Comparison of ENCODE assay signal across 9 mouse cellular contexts in the genomic region with DNA sequence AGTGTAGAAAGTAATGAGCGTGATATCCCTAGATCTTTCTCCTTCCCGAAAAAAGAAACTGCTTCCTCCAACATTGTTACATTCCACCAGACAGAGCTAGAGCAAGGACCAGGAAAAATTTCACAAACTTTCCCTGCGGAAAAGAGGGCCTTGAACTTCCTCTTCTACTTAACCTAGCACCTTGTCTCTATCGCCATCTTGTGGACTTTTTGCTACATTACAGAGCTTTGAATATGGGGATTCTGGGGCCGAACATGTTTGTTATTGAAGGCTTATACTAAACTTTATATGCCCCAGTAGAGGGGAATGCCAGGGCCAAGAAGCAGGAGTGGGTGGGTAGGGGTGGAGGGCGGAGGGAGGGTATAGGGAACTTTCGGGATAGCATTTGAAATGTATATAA. TPM values are rescaled to one million over a fixed set of nuclear protein-coding genes. Genes with fewer than 3 reads are reported as not detected.
DNase-seq lines count a peak whose midpoint lies in the region; TF ChIP-seq lines count a peak whose summit lies in the region.
"Had no signal": no experiment of that assay in that cellular context is flagged by ENCODE, and none has a peak within 500 bp of the region (broad histone marks: within the 10 kb centered on the region; RNA-seq: fewer than 3 reads in every experiment).

No protein-coding gene starts in this region.

- intact Hi-C loops in left cerebral cortex, adult 2 months (cut with DNase I) = loop anchor here (1.0 to 10.0 kb wide), 3 partner anchors 183 to 949 kb away; no protein-coding TSS in a partner anchor

- peak; percentile 64 for TF ChIP-seq CTCF in left cerebral cortex, adult 2 months (IDR thresholded peaks at IDR 0.05)

- DNase-seq in adrenal gland, postnatal 14 days = peak; percentile 42
- DNase-seq in adrenal gland, adult 8-10 months = no peak
- no peak for DNase-seq in left cerebral cortex, adult 2 months (ENCODE audit: extremely low spot score in 1 of 2, low spot score in 2 of 2)
- no peak for DNase-seq in left cerebral cortex, adult 11 months (ENCODE audit: low spot score)
- peak; percentile 80 for DNase-seq in R1 (ENCODE audit: low read depth, low spot score)
- DNase-seq in induced T-regulatory cell, adult 2 months (ENCODE audit: low read depth) = peak; percentile 72
- peak; percentile 14 to 21 for DNase-seq in thymus, postnatal 10 days (ENCODE audit: low spot score in 2 of 2)
- no peak for DNase-seq in adrenal gland, postnatal 4 days (ENCODE audit: low spot score in 2 of 2)

- H3K27ac ChIP-seq in left cerebral cortex, adult 2 months = no peak overlapping the region
- H3K27ac ChIP-seq: heart, embryonic 15.5 days had no signal

- H3K4me3 ChIP-seq in left cerebral cortex, adult 2 months = no peak overlapping the region
- H3K4me3 ChIP-seq: heart, embryonic 15.5 days had no signal

RNA-seq across cellular contexts. Expression of a gene that starts 21.9 kb away (rescaled TPM):
- not detected in 2 replicates for total RNA-seq in adrenal gland, postnatal 14 days (2021)
- total RNA-seq in adrenal gland, adult 8-10 months (2022) = not detected
- total RNA-seq in left cerebral cortex, adult 2 months (2021) = not detected
- total RNA-seq in adrenal gland, postnatal 4 days (2021) = not detected

RNA-seq across cellular contexts. Expression of a gene that starts 29.5 kb away (rescaled TPM):
- total RNA-seq in adrenal gland, postnatal 14 days (2021) = not detected in 2 replicates
- total RNA-seq in adrenal gland, adult 8-10 months (2022) = under 1 TPM in 3 of 4 experiments, not detected in 1; 0.52 to 0.89 (median 0.62) TPM
- total RNA-seq in left cerebral cortex, adult 2 months (2021) = not detected
- under 1 TPM in 1 of 2 experiments, not detected in 1; 0.54 TPM for total RNA-seq in adrenal gland, postnatal 4 days (2021)

Comparison
In these comparisons a context has a peak if more than half of its experiments do, and no peak if none do; other contexts are left out.
1. DNase-seq: peak in adrenal gland, postnatal 14 days (single experiment), R1 (single experiment), induced T-regulatory cell, adult 2 months (single experiment) and thymus, postnatal 10 days (2 of 2); none in adrenal gland, adult 8-10 months (single experiment), left cerebral cortex, adult 2 months (0 of 2), left cerebral cortex, adult 11 months (single experiment) and adrenal gland, postnatal 4 days (0 of 2).